Mouse (Mus musculus): ENCODE results near the gene 4933400A11Rik.

GRCm38 (mm10) chrX:169798987-169799680, 19.7 kb upstream of the 4933400A11Rik start:
- TF ChIP-seq CTCF (IDR thresholded peaks at IDR 0.05; ENCODE audit: low read depth) = peak; percentile 49
- no peak for TF ChIP-seq EP300 (IDR thresholded peaks at IDR 0.05; ENCODE audit: low read depth)

Measured in liver, postnatal 0 days (tissue).